Mouse (Mus musculus) duodenum, adult 2 months (tissue): ENCODE measurements around the gene Npr2. TPM values are rescaled to one million over a fixed set of nuclear protein-coding genes. Genes with fewer than 3 reads are reported as not detected.

Source experiments
- polyA plus RNA-seq: library from polyadenylated mRNA; depleted of rRNA; stranded (reverse); fragments of >200 nt; gene quantifications from 2 replicates; pipeline ENCODE4 v1.2.3, GENCODE M21; 2012; ENCODE audit warnings: low replicate concordance; rRNA removed

The Npr2 gene
- 4.7 and 10.2 TPM in 2 replicates for polyA plus RNA-seq

DNA sequence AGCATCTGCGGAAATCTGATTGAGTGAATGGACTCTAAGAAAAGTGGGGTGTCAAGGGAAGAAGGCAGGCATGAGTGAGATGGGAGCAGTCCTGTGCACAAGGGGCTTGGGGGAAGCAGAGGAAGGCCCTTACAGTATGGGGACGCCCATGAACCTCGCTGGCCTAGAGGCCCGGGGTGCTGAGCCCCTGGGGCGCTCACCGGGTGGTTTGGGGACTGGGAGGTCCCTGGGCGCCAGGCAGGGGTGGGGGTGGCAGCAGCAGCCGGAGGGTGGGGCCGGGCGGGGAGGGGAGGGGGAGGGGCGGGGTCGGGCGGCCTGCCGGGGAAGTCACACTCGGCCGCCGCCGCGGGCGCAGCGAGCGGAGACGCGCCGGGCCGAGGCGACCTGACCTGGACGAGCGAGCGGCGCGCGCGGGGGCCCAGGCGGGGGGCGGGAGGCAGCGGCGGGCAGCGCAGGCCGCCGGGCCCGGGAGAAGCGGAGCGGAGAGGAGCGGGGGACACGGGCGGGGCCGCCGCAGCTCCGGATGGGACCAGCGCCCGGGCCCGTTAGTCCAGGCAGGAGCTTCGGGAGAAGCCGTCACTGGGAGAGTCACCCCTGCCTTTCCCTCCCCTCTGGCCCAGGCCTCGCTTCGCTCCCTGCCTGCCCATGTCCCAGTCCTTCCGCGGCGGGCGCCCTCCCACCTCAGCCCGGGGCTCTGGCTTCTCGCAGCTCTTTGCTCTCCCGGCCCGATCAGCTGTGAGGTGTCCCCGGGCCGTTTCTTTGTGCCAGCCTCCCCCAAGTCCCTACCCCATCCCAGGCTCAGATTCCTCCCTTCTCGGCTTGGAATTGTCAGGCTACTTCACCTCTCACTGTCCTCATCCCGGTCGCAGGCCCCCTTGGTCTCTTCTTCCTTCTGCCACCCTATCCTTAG lies at the start of gene Npr2:
TSS of gene Npr2 (plus strand) at position 890 of the 910 bp plus-strand sequence.

DNA sequence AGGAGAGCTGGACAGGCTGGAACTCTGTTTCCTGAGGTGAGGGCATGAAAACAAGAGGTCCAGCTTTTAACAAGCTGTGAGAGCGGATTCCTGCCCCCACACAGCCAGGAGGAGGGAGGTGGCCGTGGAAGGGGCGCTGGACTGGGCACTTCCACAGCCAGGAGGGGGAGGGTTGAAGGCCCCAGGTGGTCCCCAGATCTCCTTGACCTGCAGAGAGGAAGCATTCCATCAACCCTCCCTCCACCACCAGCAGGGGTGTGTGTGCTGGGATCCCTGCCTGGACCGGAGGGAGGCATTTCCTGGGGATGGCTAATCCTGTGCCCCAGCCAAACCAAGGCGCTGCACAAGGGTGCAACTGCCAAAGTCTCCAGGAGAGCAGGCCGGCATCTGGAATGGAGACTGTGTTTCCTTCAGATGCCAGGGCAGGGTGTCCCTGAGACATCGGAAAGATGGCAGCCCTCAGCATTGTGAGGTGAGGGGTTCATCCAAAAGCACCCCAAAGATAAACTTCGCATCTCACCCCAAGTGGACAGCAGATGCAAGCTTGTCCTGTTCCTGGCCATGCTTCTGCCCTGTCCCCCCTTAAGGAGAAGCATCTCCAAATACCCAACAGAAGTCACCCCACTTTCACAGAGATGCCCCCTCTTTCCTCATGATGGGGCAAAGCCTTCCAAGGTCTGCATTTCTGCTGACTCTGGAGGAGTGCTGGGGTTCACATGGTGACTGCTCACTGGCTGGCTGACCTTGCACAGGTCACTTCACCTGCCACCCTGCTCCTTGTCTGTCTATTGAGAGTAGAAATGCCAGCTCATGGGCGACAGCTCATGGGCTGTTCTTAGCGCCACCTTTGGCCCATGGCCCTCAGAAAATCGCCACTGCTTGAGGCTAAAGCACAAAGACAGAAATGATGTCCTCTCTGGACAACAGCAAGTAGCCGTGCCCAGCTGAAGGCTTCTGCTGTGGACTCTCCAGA lies 47.0 kb upstream of the Npr2 start, which contains the start of gene Msmp:
TSS of gene Msmp (minus strand) at position 51 of the 973 bp plus-strand sequence.

DNA sequence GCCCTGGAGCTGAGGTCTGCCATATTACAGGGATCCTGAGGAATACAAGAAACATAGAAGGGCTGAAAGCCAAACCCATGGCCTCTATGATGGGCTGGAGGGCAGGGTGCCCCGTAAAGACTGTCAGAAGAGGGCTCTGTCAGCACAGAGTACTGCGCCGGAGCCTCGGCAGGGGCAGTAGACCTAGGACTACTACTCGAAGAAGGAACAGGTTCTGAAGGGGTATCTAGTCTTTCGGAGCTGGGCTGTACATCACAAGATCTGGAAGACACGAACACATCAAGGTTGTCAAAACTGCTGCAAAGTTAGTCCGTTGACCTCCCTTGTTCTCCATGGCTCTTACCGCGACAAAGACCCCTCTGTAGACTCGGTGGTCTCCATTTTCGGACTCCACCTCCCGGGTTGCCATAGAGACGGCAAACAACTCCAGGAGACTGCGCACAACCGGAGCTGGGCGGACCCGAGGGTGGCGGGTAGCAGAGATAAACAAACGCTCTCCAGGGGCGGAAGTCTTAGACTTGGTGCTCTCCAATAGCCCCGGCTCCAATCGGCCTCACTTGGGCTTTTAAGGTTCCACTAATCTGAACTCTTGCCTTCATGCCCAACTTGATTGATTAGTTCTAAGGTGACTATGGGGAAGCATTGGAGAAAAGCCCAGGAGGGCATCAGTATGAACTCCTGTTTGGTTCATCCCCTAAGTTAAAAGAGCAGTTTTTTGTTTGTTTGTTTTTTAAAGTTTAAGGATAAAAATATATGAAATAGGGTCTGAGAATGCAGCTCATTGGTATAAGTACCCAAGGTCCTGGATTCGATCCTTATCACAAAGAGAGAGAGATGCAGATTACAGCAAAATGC lies 21.7 kb downstream of the Npr2 start, which contains the start of gene Spag8:
TSS of gene Spag8 (minus strand) at position 434 of the 855 bp plus-strand sequence.

DNA sequence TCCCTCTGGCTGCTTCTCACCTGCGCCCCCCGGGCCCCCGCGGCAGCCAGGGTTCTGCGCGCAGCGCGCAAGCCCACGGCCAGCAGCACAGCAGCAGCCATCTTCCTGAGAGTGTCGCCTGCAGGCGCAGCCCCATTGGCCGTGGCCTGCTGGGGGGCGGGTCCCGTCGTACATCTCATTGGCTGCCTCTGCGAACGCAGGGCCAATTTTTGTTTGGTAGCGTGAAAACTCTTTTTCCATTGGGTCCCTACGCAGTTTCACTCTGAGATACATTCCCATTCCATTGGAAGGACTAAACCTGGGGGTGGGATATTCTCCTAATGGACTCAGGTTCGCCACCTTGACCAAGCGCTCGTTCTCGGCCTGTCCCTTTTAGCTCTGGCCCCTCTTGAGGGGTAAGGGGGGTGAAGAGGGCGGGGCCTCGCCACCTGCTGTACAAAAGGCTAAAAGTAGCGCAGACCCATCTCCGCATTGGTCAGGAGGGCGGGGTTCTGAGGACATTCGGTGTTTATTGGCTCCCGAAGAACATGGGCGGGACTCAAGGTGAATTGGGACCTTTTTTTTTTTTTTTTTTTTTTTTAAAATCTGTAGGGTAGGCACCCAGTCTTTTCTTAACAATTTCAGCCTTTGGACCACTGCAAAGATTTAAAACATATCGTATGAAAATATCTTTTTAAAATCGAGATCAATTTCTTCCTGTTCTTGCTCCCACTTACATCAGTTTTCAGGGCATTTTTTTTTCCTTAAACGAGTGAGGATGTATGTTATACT lies 24.8 kb downstream of the Npr2 start, which contains the start of gene Hint2:
TSS of gene Hint2 (minus strand) at position 128 of the 771 bp plus-strand sequence.

DNA sequence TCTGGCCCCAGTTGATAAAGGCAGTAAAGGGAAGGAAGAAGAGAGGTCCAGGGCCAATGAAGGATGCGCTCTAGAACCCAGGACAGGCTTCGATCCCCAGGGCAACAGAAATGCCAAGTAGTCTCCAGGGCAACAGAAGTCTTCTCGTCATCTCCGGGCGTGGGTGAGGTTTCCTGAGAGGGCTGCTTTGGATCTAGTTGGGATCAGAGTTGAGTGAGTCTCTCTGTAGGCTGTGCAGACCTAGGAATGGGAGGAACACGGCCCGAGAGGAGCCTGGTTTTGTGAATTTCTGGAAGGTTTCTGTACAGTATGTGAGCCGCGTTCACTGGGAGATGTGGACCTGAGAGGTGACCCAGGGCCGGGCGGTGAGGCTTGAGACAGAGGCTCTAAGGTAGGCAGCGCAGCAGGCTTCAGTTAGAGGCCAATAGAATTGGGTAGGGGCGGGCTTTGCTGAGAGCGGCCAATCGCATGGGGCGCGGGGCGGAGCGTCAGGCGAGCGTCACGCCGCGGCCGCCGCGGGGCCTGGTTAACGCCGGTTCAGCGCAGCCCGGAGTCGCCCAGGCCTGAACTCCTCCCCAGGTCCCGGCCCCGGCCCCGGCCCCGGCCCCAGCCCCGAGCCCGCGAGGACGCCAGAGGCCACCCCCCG lies 37.2 kb downstream of the Npr2 start, which contains the start of the genes Tmem8b and Fam221b:
TSS of gene Tmem8b (plus strand) at position 190 of the 646 bp plus-strand sequence.
TSS of gene Fam221b (minus strand) at position 364 of the 646 bp plus-strand sequence.

DNA sequence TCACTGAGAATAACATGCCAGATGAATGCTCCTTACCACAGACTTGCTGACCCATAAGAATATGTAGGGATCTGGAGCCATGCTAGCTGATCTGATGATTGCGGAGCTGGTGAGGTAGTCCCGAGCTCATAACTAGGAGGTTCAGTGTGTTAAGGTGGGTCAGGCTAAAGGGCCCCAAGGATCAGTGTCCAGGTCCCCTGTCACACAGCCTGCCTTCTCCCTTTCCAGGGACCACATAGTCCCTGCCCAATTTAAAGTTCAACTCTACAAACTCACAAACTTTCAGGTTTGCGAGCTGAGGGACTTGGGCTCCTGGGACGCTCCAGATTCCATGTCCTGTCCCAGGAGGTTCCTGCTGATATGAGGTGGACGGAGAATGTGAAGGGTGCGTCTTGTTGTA lies 69.0 kb downstream of the Npr2 start, which contains the start of gene Olfr70:
TSS of gene Olfr70 (minus strand) at position 101 of the 400 bp plus-strand sequence.

Other genes starting within 250 kb of the Npr2 start
- gene Rusc2, start 250.0 kb upstream of the Npr2 start, polyA plus RNA-seq = 8.1 and 9.9 TPM in 2 replicates
- 0.15 and 0.32 TPM in 2 replicates for gene Fam166b, start 202.8 kb upstream of the Npr2 start, polyA plus RNA-seq
- 82.2 and 96.7 TPM in 2 replicates for gene Tesk1, start 190.0 kb upstream of the Npr2 start, polyA plus RNA-seq
- 2.3 and 3.4 TPM in 2 replicates for gene Cd72, start 177.3 kb upstream of the Npr2 start, polyA plus RNA-seq
- 1.0 and 1.3 TPM in 2 replicates for gene Sit1, start 148.2 kb upstream of the Npr2 start, polyA plus RNA-seq
- 470 and 876 TPM in 2 replicates for gene Ccdc107, start 139.0 kb upstream of the Npr2 start, polyA plus RNA-seq
- gene Arhgef39, start 132.2 kb upstream of the Npr2 start, polyA plus RNA-seq = 41.0 and 46.8 TPM in 2 replicates
- gene Car9, start 125.0 kb upstream of the Npr2 start, polyA plus RNA-seq = 55.7 and 182 TPM in 2 replicates
- gene Tpm2, start 108.2 kb upstream of the Npr2 start, polyA plus RNA-seq = 26.4 and 45.4 TPM in 2 replicates
- 123 and 169 TPM in 2 replicates for gene Creb3, start 69.6 kb upstream of the Npr2 start, polyA plus RNA-seq
- 45.3 and 46.9 TPM in 2 replicates for gene Tln1, start 69.2 kb upstream of the Npr2 start, polyA plus RNA-seq
- 27.0 and 43.1 TPM in 2 replicates for gene Rgp1, start 53.2 kb upstream of the Npr2 start, polyA plus RNA-seq
- 6.5 and 8.3 TPM in 2 replicates for gene Gba2, start 53.1 kb upstream of the Npr2 start, polyA plus RNA-seq
- gene Msmp, start 47.4 kb upstream of the Npr2 start, polyA plus RNA-seq = 0.26 TPM in 1 of 2 replicates, not detected in the other
- gene Spag8, start 21.7 kb downstream of the Npr2 start, polyA plus RNA-seq = 0.52 and 0.68 TPM in 2 replicates
- 62.8 and 89.1 TPM in 2 replicates for gene Hint2, start 24.5 kb downstream of the Npr2 start, polyA plus RNA-seq
- gene Tmem8b, start 37.0 kb downstream of the Npr2 start, polyA plus RNA-seq = 4.5 and 6.5 TPM in 2 replicates
- not detected in 2 replicates for gene Fam221b, start 37.2 kb downstream of the Npr2 start, polyA plus RNA-seq
- not detected in 2 replicates for gene Olfr70, start 68.9 kb downstream of the Npr2 start, polyA plus RNA-seq
- gene Olfr71, start 78.3 kb downstream of the Npr2 start, polyA plus RNA-seq = not detected in 2 replicates
- 2.7 and 2.8 TPM in 2 replicates for gene Hrct1, start 95.3 kb downstream of the Npr2 start, polyA plus RNA-seq
- gene Spaar, start 98.1 kb downstream of the Npr2 start, polyA plus RNA-seq = 0.65 and 0.94 TPM in 2 replicates
- not detected in 2 replicates for gene Olfr159, start 139.1 kb downstream of the Npr2 start, polyA plus RNA-seq
- gene Olfr156, start 192.0 kb downstream of the Npr2 start, polyA plus RNA-seq = not detected in 2 replicates
- not detected in 2 replicates for gene Olfr157, start 208.3 kb downstream of the Npr2 start, polyA plus RNA-seq
- gene Olfr155, start 219.6 kb downstream of the Npr2 start, polyA plus RNA-seq = not detected in 2 replicates
- 1.3 and 3.3 TPM in 2 replicates for gene Reck, start 243.6 kb downstream of the Npr2 start, polyA plus RNA-seq